Mouse (Mus musculus): Measurements from ENCODE around the gene Ubox5. TPM values are rescaled to one million over a fixed set of nuclear protein-coding genes. Genes with fewer than 3 reads are reported as not detected.

Ubox5 gene
- polyA plus RNA-seq (2011; ENCODE audit: insufficient read depth, insufficient read length, low read depth, missing spikeins), result 10.4 and 11.6 TPM in 2 replicates

- peak within 1 kb of the TSS; percentile 87 for H3K4me3 ChIP-seq (ENCODE audit: low read depth, low read length)
- no peaks in the 10 kb centered on the region for H3K27me3 ChIP-seq (ENCODE audit: control insufficient read depth, insufficient read depth, low read length, poor library complexity, severe bottlenecking)
- peak within 1 kb of the TSS; percentile 0; the same call in 1 of the 2 replicates for H3K27ac ChIP-seq (ENCODE audit: insufficient read depth, low read length)
- H3K9me3 ChIP-seq (replicated peaks; ENCODE audit: control insufficient read depth, insufficient read depth, low read length, poor library complexity, severe bottlenecking), result no peaks in the 10 kb centered on the region
- peaks cover 9% of the 10 kb centered on the region for H3K4me1 ChIP-seq (ENCODE audit: control insufficient read depth, insufficient read depth, low read length)
- H3K36me3 ChIP-seq (ENCODE audit: control insufficient read depth, insufficient read depth, low read length, poor library complexity, severe bottlenecking), result peaks cover 28% of the 10 kb centered on the region
- TF ChIP-seq EP300 (IDR thresholded peaks at IDR 0.05; ENCODE audit: insufficient read depth, low read depth, low read length) (no peak), CTCF (IDR thresholded peaks at IDR 0.05; ENCODE audit: low read depth, low read length) (no peak), POLR2A (IDR thresholded peaks at IDR 0.05; ENCODE audit: insufficient read depth, low read length) (no peak)
- peak within 1 kb of the TSS; percentile 79 for H3K9ac ChIP-seq (ENCODE audit: low read depth, poor library complexity, severe bottlenecking)
Observed at GRCm38 (mm10) chr2:130629839-130630203, at the start of gene Ubox5, which contains the start of gene Fastkd5. TSS of gene Ubox5 (minus strand) at chr2:130630038. TSS of gene Fastkd5 (minus strand) at chr2:130630027.

GRCm38 (mm10) chr2:130679154-130679553, 49.3 kb upstream of the Ubox5 start:
- H3K4me1 ChIP-seq (ENCODE audit: control insufficient read depth, insufficient read depth, low read length), result no peaks in the 10 kb centered on the region
- H3K27me3 ChIP-seq (ENCODE audit: control insufficient read depth, insufficient read depth, low read length, poor library complexity, severe bottlenecking), result no peaks in the 10 kb centered on the region
- H3K4me3 ChIP-seq (ENCODE audit: low read depth, low read length), result no peak overlapping the region
- peaks cover 41% of the 10 kb centered on the region for H3K36me3 ChIP-seq (ENCODE audit: control insufficient read depth, insufficient read depth, low read length, poor library complexity, severe bottlenecking)
- TF ChIP-seq CTCF (IDR thresholded peaks at IDR 0.05; ENCODE audit: low read depth, low read length), result no peak
- no peak overlapping the region for H3K27ac ChIP-seq (ENCODE audit: insufficient read depth, low read length)
- no peak overlapping the region for H3K9ac ChIP-seq (ENCODE audit: low read depth, poor library complexity, severe bottlenecking)
- H3K9me3 ChIP-seq (replicated peaks; ENCODE audit: control insufficient read depth, insufficient read depth, low read length, poor library complexity, severe bottlenecking), result no peaks in the 10 kb centered on the region

- H3K4me1 ChIP-seq (ENCODE audit: control insufficient read depth, insufficient read depth, low read length), result no peaks in the 10 kb centered on the region
- no peak for TF ChIP-seq EP300 (IDR thresholded peaks at IDR 0.05; ENCODE audit: insufficient read depth, low read depth, low read length)
- no peak for TF ChIP-seq CTCF (IDR thresholded peaks at IDR 0.05; ENCODE audit: low read depth, low read length)
- TF ChIP-seq POLR2A (IDR thresholded peaks at IDR 0.05; ENCODE audit: insufficient read depth, low read length), result no peak
- H3K9me3 ChIP-seq (replicated peaks; ENCODE audit: control insufficient read depth, insufficient read depth, low read length, poor library complexity, severe bottlenecking), result no peaks in the 10 kb centered on the region
- H3K27ac ChIP-seq (ENCODE audit: insufficient read depth, low read length), result no peak overlapping the region
- H3K9ac ChIP-seq (ENCODE audit: low read depth, poor library complexity, severe bottlenecking), result no peak overlapping the region
- H3K36me3 ChIP-seq (ENCODE audit: control insufficient read depth, insufficient read depth, low read length, poor library complexity, severe bottlenecking), result peaks cover 56% of the 10 kb centered on the region
- no peaks in the 10 kb centered on the region for H3K27me3 ChIP-seq (ENCODE audit: control insufficient read depth, insufficient read depth, low read length, poor library complexity, severe bottlenecking)
- no peak overlapping the region for H3K4me3 ChIP-seq (ENCODE audit: low read depth, low read length)
Observed at GRCm38 (mm10) chr2:130677211-130677610, 47.4 kb upstream of the Ubox5 start.

GRCm38 (mm10) chr2:130667559-130667958, 37.7 kb upstream of the Ubox5 start, which contains the start of gene Itpa:
TSS of gene Itpa (plus strand) at chr2:130667610.
- Histone ChIP-seq H3K4me1 (ENCODE audit: control insufficient read depth, insufficient read depth, low read length) (peaks cover 4% of the 10 kb centered on the region), H3K4me3 (ENCODE audit: low read depth, low read length) (peak within 1 kb of the TSS; percentile 89), H3K9ac (ENCODE audit: low read depth, poor library complexity, severe bottlenecking) (peak within 1 kb of the TSS; percentile 79), H3K36me3 (ENCODE audit: control insufficient read depth, insufficient read depth, low read length, poor library complexity, severe bottlenecking) (peaks cover 12% of the 10 kb centered on the region), H3K27me3 (ENCODE audit: control insufficient read depth, insufficient read depth, low read length, poor library complexity, severe bottlenecking) (no peaks in the 10 kb centered on the region), H3K9me3 (replicated peaks; ENCODE audit: control insufficient read depth, insufficient read depth, low read length, poor library complexity, severe bottlenecking) (no peaks in the 10 kb centered on the region), H3K27ac (ENCODE audit: insufficient read depth, low read length) (peak within 1 kb of the TSS; percentile 28; the same call in 1 of the 2 replicates)
- TF ChIP-seq POLR2A (IDR thresholded peaks at IDR 0.05; ENCODE audit: insufficient read depth, low read length) (no peak), CTCF (IDR thresholded peaks at IDR 0.05; ENCODE audit: low read depth, low read length) (no peak), EP300 (IDR thresholded peaks at IDR 0.05; ENCODE audit: insufficient read depth, low read depth, low read length) (0 out of 2 replicates have a peak, but pooled peaks have one; percentile 36)

- peaks cover under 1% of the 10 kb centered on the region for H3K4me1 ChIP-seq (ENCODE audit: control insufficient read depth, insufficient read depth, low read length)
- peak within 1 kb of the TSS; percentile 89 for H3K4me3 ChIP-seq (ENCODE audit: low read depth, low read length)
- H3K9me3 ChIP-seq (replicated peaks; ENCODE audit: control insufficient read depth, insufficient read depth, low read length, poor library complexity, severe bottlenecking), result no peaks in the 10 kb centered on the region
- TF ChIP-seq EP300 (IDR thresholded peaks at IDR 0.05; ENCODE audit: insufficient read depth, low read depth, low read length) (no peak), POLR2A (IDR thresholded peaks at IDR 0.05; ENCODE audit: insufficient read depth, low read length) (peak; percentile 74)
- peaks cover 4% of the 10 kb centered on the region for H3K36me3 ChIP-seq (ENCODE audit: control insufficient read depth, insufficient read depth, low read length, poor library complexity, severe bottlenecking)
- H3K27ac ChIP-seq (ENCODE audit: insufficient read depth, low read length), result peak within 1 kb of the TSS; percentile 69; the same call in 1 of the 2 replicates
- no peaks in the 10 kb centered on the region for H3K27me3 ChIP-seq (ENCODE audit: control insufficient read depth, insufficient read depth, low read length, poor library complexity, severe bottlenecking)
- peak within 1 kb of the TSS; percentile 87 for H3K9ac ChIP-seq (ENCODE audit: low read depth, poor library complexity, severe bottlenecking)
Observed at GRCm38 (mm10) chr2:130664102-130664701, 34.4 kb upstream of the Ubox5 start, which contains the start of gene Ddrgk1. TSS of gene Ddrgk1 (minus strand) at chr2:130664659.

- Histone ChIP-seq H3K4me3 (ENCODE audit: low read depth, low read length) (peak overlapping the region; percentile 89), H3K27me3 (ENCODE audit: control insufficient read depth, insufficient read depth, low read length, poor library complexity, severe bottlenecking) (no peaks in the 10 kb centered on the region), H3K36me3 (ENCODE audit: control insufficient read depth, insufficient read depth, low read length, poor library complexity, severe bottlenecking) (peaks cover 4% of the 10 kb centered on the region), H3K27ac (ENCODE audit: insufficient read depth, low read length) (no peak overlapping the region), H3K9ac (ENCODE audit: low read depth, poor library complexity, severe bottlenecking) (peak overlapping the region; percentile 87), H3K4me1 (ENCODE audit: control insufficient read depth, insufficient read depth, low read length) (no peaks in the 10 kb centered on the region), H3K9me3 (replicated peaks; ENCODE audit: control insufficient read depth, insufficient read depth, low read length, poor library complexity, severe bottlenecking) (no peaks in the 10 kb centered on the region)
- TF ChIP-seq EP300 (IDR thresholded peaks at IDR 0.05; ENCODE audit: insufficient read depth, low read depth, low read length), result no peak
- no peak for TF ChIP-seq POLR2A (IDR thresholded peaks at IDR 0.05; ENCODE audit: insufficient read depth, low read length)
- TF ChIP-seq CTCF (IDR thresholded peaks at IDR 0.05; ENCODE audit: low read depth, low read length), result no peak
Observed at GRCm38 (mm10) chr2:130663342-130663741, 33.5 kb upstream of the Ubox5 start.

Data from ES-Bruce4 (cell line).